Mouse (Mus musculus): ENCODE data around the gene Ttc23. TPM values are rescaled to one million over a fixed set of nuclear protein-coding genes. Genes with fewer than 3 reads are reported as not detected.

The Ttc23 gene
- polyA plus RNA-seq, 1 experiment, result 5.5 TPM

DNA sequence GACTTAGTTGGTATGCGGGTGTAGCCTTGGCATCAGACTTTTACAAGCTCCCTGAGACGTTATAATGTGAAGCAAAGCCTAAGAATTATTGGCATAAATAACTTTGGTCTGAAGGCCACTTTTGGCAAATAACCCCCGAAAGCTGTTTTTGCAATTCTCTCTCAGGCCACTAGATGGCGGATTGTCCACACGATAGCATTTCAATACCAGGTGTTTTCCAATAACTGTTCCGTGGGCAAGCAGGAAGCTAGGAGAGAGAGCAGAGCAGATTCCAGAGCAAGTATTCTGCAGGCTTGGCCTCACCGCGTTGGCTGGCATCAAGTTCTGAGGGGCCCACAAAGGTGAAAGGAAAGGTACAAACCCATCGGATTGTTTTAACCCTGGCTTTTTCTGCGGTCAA lies 141.5 kb downstream of the Ttc23 start:
- 10% methylated on average over 10 of the region's 10 CpGs for WGBS
- DNase-seq (ENCODE audit: low read depth, low spot score), result peak; percentile 31

DNA sequence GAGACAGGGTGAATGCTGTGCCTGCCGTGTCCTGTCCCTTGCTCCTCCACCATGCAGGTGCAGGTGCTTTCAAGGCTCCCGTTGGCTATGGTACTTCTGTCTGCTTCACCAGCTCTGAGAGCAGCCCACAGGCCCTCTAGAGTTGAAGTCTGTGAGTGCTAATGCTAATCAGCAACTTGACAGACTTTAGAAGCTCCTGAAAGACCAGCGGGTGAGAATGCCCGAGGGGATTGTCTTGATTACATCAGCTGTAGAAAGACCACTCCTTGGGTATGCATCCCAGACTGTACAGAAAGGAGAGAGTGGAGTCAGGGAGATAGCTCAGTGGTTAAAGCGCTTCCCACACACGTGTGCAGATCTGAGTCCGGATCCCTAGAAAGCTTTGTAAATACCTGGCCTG lies 144.0 kb downstream of the Ttc23 start:
- DNase-seq (ENCODE audit: low read depth, low spot score), result no peak
- WGBS, result 66% methylated on average over 7 of the region's 7 CpGs

DNA sequence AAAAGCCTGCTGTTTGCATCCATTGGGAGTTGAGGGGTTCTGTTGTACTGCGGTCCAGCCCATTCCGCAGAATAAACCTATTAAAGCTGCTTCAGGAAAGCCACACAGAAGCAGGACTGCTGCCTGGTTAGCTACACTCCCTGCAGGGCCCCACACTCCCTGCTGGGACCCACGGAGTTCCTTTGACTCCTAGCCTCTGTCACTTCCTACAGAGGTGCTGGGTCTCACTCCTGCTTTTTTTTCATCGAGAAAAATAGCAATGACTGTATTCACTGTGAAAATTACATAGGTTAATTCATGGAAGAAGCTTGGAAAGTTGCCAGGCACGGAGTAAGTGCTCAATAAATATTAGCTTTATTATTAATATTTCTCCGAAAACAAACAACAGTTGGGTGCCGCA lies 146.2 kb downstream of the Ttc23 start:
- no peak for DNase-seq (ENCODE audit: low read depth, low spot score)
- WGBS, result 60% methylated on average over 7 of the region's 7 CpGs

DNA sequence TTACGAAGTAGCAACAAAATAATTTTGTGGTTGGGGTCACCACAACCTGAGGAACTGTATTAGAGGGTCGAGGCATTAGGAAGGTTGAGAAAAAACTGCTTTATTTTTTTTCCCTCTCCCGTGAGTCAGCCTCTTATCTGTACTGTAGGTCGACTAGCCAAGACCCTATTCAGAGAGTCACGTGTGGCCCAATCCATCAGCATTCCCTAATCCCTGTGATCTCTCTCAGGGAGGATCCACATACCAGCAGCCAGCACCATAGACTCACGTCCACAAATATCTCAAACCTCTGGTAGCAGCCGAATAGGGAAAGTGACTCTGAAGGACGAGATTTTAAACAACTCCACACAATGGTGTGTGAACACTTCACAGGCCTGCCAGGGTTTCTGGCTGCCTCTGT lies 149.9 kb downstream of the Ttc23 start:
- WGBS, result 39% methylated on average over 8 of the region's 8 CpGs
- DNase-seq (ENCODE audit: low read depth, low spot score), result no peak

DNA sequence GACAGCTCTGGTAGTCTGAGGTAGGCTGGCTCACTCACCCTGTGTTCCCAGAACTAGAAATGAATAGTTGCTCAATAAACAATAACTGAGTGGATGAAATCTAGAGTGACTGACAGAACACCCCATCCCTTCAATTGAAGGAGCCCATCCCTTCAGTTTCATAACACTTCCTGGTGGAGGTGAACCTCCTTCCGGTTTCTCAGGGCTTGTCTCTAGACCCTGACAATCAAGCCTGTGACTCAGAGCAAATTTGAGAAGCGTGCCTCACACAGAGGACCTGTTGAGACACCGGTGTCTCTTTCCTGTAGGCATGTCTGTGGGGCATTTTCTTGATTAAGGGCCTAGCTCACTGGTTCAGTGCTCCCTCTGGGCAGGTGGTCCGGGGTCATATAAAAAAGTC lies 151.3 kb downstream of the Ttc23 start:
- no peak for DNase-seq (ENCODE audit: low read depth, low spot score)
- 68% methylated on average over 4 of the region's 4 CpGs for WGBS

DNA sequence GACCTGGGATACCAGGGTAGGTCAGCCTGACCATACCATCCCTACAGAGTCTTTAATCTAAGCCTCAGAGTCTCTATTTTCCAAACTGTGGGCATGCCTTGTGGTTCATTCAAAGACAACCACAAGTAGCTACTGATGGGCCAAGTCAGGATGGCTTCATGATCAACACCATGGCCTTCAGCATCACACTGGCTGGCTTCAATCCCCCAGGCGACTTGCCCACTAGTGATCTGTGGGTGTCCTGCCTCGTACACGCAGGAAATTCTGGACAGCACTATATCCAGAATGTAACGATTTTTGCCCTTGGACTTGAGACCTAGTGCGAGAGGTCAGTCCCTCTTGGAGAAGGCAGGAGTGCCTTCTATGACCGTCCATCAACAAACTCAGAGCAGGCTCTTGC lies 153.3 kb downstream of the Ttc23 start:
- WGBS, result 86% methylated on average over 6 of the region's 6 CpGs

DNA sequence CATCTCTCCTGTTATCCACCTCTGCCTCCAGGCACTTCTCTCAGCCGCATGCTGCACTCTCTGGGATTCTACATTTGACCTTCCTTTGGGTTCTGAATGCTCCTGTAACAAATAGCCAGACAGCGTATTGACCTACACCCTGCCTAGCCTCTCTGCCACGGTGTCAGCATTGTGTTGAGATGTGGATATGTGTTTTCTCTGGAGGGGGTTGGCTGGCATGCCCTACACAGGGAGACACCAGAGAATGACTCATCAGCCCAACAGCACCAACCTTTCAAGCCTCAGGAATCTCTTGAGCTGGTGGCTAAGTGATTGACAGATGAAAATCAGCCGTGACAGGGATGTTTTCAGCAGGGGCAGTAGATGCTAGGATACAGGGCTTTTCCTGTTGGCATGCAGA lies 153.8 kb downstream of the Ttc23 start:
- no peak for DNase-seq (ENCODE audit: low read depth, low spot score)
- 73% methylated on average over 4 of the region's 4 CpGs for WGBS

More for the DNA sequence above, 153.3 kb downstream of the Ttc23 start:
- no peak for DNase-seq (ENCODE audit: low read depth, low spot score)

DNA sequence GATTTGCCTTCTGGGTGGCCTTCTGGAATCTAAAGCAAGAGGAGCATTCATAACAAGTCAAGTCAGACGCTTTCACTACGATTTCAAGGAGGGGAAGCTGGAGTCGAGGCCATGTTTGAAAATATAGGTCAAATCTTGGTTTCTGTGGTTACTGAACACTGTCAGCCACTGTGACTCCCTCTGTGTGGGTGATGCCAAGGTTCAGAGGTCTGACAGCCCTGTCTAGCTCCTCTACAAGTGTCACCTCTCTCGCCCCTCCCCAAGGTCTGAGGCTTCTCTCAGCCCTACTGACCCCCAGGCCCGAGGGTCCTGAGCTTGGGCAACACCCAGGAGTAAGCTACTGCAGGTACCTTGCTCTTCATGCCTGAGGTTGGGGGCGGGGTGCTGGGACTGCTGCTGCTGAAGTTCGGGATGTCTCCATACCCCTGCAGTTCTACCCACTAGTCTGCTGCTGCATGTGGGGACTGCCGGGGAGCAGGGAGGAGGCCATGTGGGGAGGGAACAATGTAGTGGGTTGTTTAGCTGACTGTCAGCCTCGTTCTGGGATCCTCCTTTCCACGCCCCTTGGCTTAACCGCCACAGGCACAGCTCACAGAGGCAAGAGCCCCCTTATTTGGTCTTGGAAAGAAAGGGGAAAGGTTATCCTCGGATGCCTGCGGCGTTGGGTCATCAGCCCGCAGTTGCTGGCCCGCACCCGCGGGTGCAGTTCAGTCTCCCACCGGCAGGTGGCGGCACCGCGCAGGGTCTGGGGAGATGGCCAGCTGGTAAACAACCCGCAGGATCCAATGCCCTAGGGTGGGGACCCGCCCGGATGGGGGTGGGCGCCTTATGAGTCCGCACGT lies 156.0 kb downstream of the Ttc23 start:
- DNase-seq (ENCODE audit: low read depth, low spot score), result no peak
- 12% methylated on average over 28 of the region's 28 CpGs for WGBS

DNA sequence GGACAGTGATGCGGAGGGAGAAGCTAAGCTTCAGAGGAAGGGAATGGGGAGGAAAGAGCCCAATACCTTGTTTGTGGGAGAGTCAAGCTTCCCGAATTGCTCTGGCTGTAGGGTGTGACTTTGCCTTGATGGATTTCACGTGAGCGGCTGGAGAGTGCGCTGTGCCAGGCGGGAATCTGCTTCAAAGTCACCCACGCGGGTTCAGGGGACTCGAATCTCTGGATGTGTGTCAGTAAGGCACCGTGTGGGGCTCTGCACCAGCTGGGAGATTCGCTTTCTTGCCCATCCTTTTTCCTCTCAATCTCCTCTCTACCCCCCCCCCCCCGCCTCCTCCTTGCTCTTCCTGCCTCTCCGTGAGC lies 156.6 kb downstream of the Ttc23 start:
- DNase-seq (ENCODE audit: low read depth, low spot score), result no peak
- WGBS, result 24% methylated on average over 12 of the region's 13 CpGs

Other genes starting within 250 kb of the Ttc23 start
- gene Lrrc28, start 2.1 kb upstream of the Ttc23 start, polyA plus RNA-seq (2012; rRNA removed), result 13.3 and 22.2 TPM in 2 replicates
- 18.2 and 22.5 TPM in 2 replicates for gene Synm, start 112.3 kb downstream of the Ttc23 start, polyA plus RNA-seq (2012; rRNA removed)